Mouse (Mus musculus): ENCODE measurements around the gene Abcf3.

- TF ChIP-seq EP300 (IDR thresholded peaks at IDR 0.05; ENCODE audit: low read depth) (no peak), CTCF (IDR thresholded peaks at IDR 0.05; ENCODE audit: low read depth) (no peak)
Measured at GRCm38 (mm10) chr16:20549161-20549560, 784 bp downstream of the Abcf3 start.
